Mouse (Mus musculus): Measurements from ENCODE around the gene Olfr414. TPM values are rescaled to one million over a fixed set of nuclear protein-coding genes. Genes with fewer than 3 reads are reported as not detected.

The Olfr414 gene
- not detected in 2 replicates for polyA plus RNA-seq (2016; fragmentation: Nextera tagmentation; extraction: Ambion mirVana)

DNA sequence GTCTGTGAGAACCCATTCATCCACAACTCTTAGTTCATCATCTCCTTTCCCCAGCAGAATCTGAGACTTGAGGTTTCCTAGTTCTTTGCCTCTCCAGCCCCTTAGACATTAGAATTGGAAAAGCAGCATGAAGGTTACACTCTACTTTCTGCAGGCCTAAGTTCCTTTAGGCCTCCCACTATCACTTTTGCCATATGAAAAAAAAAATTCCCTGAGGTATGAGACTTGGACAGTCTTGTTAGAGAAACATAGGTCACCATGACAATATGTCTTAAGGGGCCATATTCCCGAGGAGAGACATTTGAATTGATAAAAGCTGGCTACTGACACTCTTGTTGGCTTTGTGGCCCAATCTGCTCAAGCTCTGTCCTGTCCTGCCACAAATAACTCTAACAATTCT is at the start of gene Olfr414:
TSS of gene Olfr414 (plus strand) at position 301 of the 400 bp plus-strand sequence.
- Histone ChIP-seq H3K9ac (replicated peaks) (no peak within 1 kb of the TSS), H3K4me2 (no peak within 1 kb of the TSS), H3K27ac (no peak within 1 kb of the TSS), H3K9me3 (no peaks in the 10 kb centered on the region), H3K36me3 (no peaks in the 10 kb centered on the region), H3K4me3 (replicated peaks) (no peak within 1 kb of the TSS), H3K27me3 (no peaks in the 10 kb centered on the region), H3K4me1 (replicated peaks) (no peaks in the 10 kb centered on the region)
- no peak for ATAC-seq (ENCODE audit: insufficient number of reproducible peaks, insufficient read depth, low FRiP score, low TSS enrichment, low read depth)
- 65% methylated on average over 1 of the region's 1 CpGs for WGBS

DNA sequence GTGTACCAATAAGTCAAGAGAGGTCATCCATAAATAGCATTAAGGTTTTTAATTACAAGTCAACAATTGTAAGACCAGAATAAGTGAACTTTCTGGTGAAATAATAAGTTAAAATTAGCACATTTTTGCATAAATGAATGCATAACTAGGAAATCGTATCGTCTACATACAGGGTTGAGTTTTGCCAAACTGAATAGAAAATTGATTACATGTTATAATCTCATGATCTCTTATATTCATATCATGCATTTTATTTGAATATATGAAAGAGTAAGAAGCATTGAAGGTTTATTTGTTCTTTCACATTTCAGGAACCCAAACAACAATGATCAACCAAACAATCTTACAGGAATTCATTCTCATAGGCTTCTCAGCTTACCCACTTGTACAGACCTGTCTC is 33.1 kb upstream of the Olfr414 start, which contains the start of gene Olfr248:
TSS of gene Olfr248 (plus strand) at position 301 of the 400 bp plus-strand sequence.
- Histone ChIP-seq H3K9ac (replicated peaks) (no peak within 1 kb of the TSS), H3K36me3 (no peaks in the 10 kb centered on the region), H3K4me2 (no peak within 1 kb of the TSS), H3K4me3 (replicated peaks) (no peak within 1 kb of the TSS), H3K27ac (no peak within 1 kb of the TSS), H3K9me3 (no peaks in the 10 kb centered on the region), H3K4me1 (replicated peaks) (no peaks in the 10 kb centered on the region), H3K27me3 (no peaks in the 10 kb centered on the region)
- 90% methylated on average over 2 of the region's 2 CpGs for WGBS
- no peak for ATAC-seq (ENCODE audit: insufficient number of reproducible peaks, insufficient read depth, low FRiP score, low TSS enrichment, low read depth)

DNA sequence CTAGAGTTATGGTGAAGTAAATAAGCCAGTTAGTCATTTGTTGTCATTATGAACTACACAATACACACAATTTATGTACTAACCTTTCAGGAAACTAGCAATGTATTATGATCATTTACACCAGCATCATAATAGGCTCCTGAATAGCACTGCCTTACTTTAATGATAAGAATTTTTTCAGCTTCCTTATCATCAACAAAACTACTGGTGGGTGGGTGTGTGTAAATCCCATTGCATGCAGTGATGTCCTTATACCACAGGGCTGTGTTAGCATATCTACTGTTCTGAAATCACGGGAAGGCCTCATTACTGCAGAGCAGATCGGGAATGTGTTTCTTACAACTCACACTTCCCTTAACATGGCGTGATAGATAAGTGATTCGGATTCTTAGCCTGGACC is 905 bp upstream of the Olfr414 start:
- H3K9ac ChIP-seq (replicated peaks) = no peak overlapping the region
- no peaks in the 10 kb centered on the region for H3K27me3 ChIP-seq
- H3K27ac ChIP-seq = no peak overlapping the region
- no peaks in the 10 kb centered on the region for H3K9me3 ChIP-seq
- no peak overlapping the region for H3K4me2 ChIP-seq
- no peak for ATAC-seq (ENCODE audit: insufficient number of reproducible peaks, insufficient read depth, low FRiP score, low TSS enrichment, low read depth)
- no peak overlapping the region for H3K4me3 ChIP-seq (replicated peaks)
- no peaks in the 10 kb centered on the region for H3K36me3 ChIP-seq
- 90% methylated on average over 4 of the region's 4 CpGs for WGBS
- H3K4me1 ChIP-seq (replicated peaks) = no peaks in the 10 kb centered on the region

DNA sequence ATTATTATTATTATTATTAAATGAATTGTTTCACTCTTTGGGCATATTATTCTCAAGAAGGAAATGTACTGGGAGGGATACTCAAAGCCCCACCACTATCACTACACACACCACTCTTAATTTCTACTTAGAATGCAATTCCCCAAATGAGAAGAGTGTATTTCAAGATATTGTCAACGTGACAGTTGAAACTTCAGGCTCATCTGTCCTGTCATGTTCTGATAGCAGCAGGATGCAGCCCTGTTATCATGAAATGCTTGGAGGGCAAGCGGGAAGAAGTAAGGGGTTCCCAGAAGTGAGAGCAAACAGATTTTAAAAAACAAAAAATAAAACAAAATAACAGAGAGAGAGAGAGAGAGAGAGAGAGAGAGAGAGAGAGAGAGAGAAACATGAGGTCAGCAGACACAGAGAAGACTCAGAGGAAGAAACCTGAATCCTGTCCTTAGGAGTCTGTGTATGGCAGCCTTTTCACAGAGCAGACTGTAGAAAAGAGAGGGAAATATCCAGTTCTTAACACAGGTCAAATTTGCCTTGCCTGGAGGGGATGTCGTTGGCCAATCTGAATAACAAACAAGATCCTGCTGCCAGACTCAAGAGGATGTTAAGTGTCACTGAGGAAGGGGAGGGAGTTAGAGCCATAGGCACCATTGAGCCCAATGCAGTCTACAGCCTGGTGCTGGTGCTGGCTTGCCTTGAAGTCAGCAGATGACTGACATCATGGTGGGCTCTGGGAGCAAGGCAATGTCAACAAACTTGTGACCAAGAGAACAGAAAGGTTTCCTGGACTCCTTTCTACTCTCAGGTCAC is 2.5 kb downstream of the Olfr414 start:
- ATAC-seq (ENCODE audit: insufficient number of reproducible peaks, insufficient read depth, low FRiP score, low TSS enrichment, low read depth) = no peak
- no peak overlapping the region for H3K27ac ChIP-seq
- no peak overlapping the region for H3K4me3 ChIP-seq (replicated peaks)
- WGBS = 54% methylated on average over 3 of the region's 3 CpGs
- H3K9ac ChIP-seq (replicated peaks) = no peak overlapping the region
- no peaks in the 10 kb centered on the region for H3K36me3 ChIP-seq
- H3K9me3 ChIP-seq = no peaks in the 10 kb centered on the region
- H3K4me2 ChIP-seq = no peak overlapping the region
- H3K27me3 ChIP-seq = no peaks in the 10 kb centered on the region
- no peaks in the 10 kb centered on the region for H3K4me1 ChIP-seq (replicated peaks)

DNA sequence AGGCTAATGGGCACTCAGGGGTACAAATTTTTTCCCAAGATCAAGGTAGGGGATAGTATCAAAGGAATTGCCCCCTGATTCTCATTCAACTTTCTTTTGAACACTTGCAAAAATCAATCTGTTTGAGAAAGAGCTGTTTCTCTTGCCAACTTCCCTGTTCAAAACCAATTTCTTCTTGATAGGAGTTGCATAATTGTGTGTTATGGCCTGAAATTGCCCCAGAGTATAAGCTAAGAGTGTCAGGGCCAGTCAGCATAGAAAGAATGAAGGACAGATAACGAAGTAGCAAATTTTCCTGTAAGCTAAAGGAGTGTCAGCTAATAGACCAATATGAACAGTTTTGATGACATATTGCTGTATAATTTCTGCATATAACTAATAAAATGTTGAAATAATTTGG is 3.5 kb downstream of the Olfr414 start:
- Histone ChIP-seq H3K4me1 (replicated peaks) (no peaks in the 10 kb centered on the region), H3K36me3 (no peaks in the 10 kb centered on the region), H3K9me3 (no peaks in the 10 kb centered on the region), H3K4me2 (no peak overlapping the region), H3K4me3 (replicated peaks) (no peak overlapping the region), H3K9ac (replicated peaks) (no peak overlapping the region), H3K27me3 (no peaks in the 10 kb centered on the region), H3K27ac (no peak overlapping the region)
- WGBS = 90% methylated on average over 1 of the region's 1 CpGs
- ATAC-seq (ENCODE audit: insufficient number of reproducible peaks, insufficient read depth, low FRiP score, low TSS enrichment, low read depth) = no peak

DNA sequence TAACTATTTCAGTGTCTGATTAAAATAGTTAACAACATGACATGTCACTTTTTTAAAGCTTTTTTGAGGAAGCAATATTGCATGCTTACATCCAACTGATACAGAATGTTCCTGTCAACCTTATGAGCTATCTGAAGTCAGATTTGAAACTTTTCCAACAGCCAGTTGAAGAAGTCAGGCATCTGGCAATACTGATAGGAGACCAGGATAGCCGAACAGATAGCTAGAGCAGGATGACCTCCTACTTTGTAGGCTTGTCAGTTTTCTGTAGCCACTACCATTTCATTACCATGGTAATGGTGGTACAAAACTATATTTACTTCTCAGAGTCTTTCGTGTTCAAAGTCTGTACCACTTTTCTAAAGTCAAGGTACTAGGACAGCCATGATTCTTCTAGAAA is 4.5 kb downstream of the Olfr414 start:
- Histone ChIP-seq H3K27me3 (no peaks in the 10 kb centered on the region), H3K4me1 (replicated peaks) (no peaks in the 10 kb centered on the region), H3K9me3 (no peaks in the 10 kb centered on the region), H3K36me3 (no peaks in the 10 kb centered on the region), H3K9ac (replicated peaks) (no peak overlapping the region), H3K4me2 (no peak overlapping the region), H3K27ac (no peak overlapping the region), H3K4me3 (replicated peaks) (no peak overlapping the region)
- WGBS = 89% methylated on average over 2 of the region's 2 CpGs
- no peak for ATAC-seq (ENCODE audit: insufficient number of reproducible peaks, insufficient read depth, low FRiP score, low TSS enrichment, low read depth)

DNA sequence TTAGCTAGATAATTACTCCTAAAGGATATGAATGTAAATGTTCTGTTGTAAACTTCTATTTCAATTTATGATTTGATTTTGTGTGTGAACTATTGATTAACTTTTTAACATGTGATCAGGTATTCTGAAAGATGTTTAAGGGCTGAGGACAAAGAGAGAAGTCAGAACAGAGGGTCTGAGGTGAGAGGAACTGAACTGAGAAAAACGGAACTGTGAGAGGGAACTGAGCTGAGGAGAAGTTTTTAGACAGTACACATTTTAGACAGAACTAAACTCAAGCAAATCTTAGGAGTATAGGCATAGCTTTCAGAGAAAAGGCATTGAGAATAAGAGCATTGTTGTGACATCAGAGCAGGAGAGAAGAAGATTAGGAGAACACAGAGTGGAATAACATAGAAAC is 10.3 kb downstream of the Olfr414 start:
- no peak overlapping the region for H3K9ac ChIP-seq (replicated peaks)
- H3K36me3 ChIP-seq = no peaks in the 10 kb centered on the region
- H3K27ac ChIP-seq = no peak overlapping the region
- H3K4me2 ChIP-seq = no peak overlapping the region
- no peak for ATAC-seq (ENCODE audit: insufficient number of reproducible peaks, insufficient read depth, low FRiP score, low TSS enrichment, low read depth)
- no peaks in the 10 kb centered on the region for H3K27me3 ChIP-seq
- WGBS = 28% methylated on average over 1 of the region's 1 CpGs
- H3K9me3 ChIP-seq = no peaks in the 10 kb centered on the region
- H3K4me3 ChIP-seq (replicated peaks) = no peak overlapping the region
- H3K4me1 ChIP-seq (replicated peaks) = no peaks in the 10 kb centered on the region

DNA sequence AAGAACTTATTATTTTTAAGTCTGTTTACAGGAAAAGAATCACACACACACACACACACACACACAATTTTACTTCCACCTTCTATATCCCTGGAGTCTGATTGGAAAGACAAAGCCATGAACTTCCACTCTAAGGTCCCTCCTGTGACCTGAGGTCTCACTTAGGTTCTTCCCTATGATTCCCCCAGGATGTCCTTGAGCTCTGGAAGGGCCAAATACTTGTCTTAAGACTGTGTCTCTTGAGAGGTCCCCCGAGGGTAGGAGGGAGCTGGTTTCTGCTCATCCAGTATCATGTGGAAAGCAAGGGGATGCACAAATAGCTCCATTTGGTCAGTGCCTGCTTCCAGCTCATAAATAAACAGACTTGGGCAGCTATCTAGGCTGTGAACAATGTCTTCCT is 17.9 kb downstream of the Olfr414 start, which contains the start of gene Olfr220:
TSS of gene Olfr220 (plus strand) at position 301 of the 400 bp plus-strand sequence.
- Histone ChIP-seq H3K27me3 (no peaks in the 10 kb centered on the region), H3K36me3 (no peaks in the 10 kb centered on the region), H3K4me1 (replicated peaks) (no peaks in the 10 kb centered on the region), H3K27ac (no peak within 1 kb of the TSS), H3K4me3 (replicated peaks) (no peak within 1 kb of the TSS), H3K9me3 (no peaks in the 10 kb centered on the region), H3K9ac (replicated peaks) (no peak within 1 kb of the TSS), H3K4me2 (no peak within 1 kb of the TSS)
- no peak for ATAC-seq (ENCODE audit: insufficient number of reproducible peaks, insufficient read depth, low FRiP score, low TSS enrichment, low read depth)
- WGBS = 59% methylated on average over 1 of the region's 1 CpGs

DNA sequence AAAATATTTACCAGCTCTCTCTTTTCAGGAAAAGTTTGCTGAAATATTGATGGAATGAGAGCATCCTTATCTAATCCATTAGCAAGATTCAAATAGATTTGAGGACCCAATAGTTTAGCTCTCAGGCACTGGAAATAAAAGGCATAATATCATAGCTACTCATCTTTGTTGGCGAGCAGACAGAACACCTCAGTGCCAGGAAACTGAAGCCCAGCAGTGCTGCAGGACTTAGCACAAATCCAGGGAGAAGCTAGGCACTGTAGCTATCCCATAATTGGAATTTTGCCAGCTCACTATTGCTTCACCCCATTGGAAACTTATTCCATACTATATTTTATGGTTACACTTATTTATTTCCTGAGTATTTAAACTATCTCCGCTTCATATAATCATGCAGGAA is 31.2 kb downstream of the Olfr414 start:
- Histone ChIP-seq H3K27me3 (no peaks in the 10 kb centered on the region), H3K36me3 (no peaks in the 10 kb centered on the region), H3K9me3 (no peaks in the 10 kb centered on the region), H3K4me2 (no peak overlapping the region), H3K27ac (no peak overlapping the region), H3K4me1 (replicated peaks) (no peaks in the 10 kb centered on the region), H3K4me3 (replicated peaks) (no peak overlapping the region), H3K9ac (replicated peaks) (no peak overlapping the region)
- 87% methylated on average over 2 of the region's 2 CpGs for WGBS
- no peak for ATAC-seq (ENCODE audit: insufficient number of reproducible peaks, insufficient read depth, low FRiP score, low TSS enrichment, low read depth)

DNA sequence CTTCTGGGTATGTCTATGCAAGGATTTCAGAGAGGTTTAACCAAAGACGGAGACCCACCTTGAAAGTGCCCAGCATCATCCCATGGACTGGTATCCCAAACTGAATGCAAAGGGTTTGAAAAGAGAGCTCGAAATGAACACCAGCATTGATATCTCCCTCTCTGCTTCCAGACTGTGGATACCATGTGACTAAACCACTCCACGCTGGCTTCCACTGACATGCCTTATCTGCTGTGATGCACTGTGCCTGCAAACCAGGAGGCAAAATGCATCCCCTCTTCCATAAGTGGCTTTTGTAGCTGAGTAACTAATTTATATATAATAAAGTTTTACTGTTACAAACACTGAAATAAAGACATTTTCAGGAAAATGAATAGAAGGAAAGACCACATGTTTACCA is 41.5 kb downstream of the Olfr414 start:
- H3K27ac ChIP-seq = no peak overlapping the region
- no peak for ATAC-seq (ENCODE audit: insufficient number of reproducible peaks, insufficient read depth, low FRiP score, low TSS enrichment, low read depth)
- H3K36me3 ChIP-seq = no peaks in the 10 kb centered on the region
- H3K4me3 ChIP-seq (replicated peaks) = no peak overlapping the region
- H3K9ac ChIP-seq (replicated peaks) = no peak overlapping the region
- no peaks in the 10 kb centered on the region for H3K4me1 ChIP-seq (replicated peaks)
- H3K4me2 ChIP-seq = no peak overlapping the region
- H3K9me3 ChIP-seq = no peaks in the 10 kb centered on the region
- WGBS = 86% methylated on average over 3 of the region's 3 CpGs
- no peaks in the 10 kb centered on the region for H3K27me3 ChIP-seq

DNA sequence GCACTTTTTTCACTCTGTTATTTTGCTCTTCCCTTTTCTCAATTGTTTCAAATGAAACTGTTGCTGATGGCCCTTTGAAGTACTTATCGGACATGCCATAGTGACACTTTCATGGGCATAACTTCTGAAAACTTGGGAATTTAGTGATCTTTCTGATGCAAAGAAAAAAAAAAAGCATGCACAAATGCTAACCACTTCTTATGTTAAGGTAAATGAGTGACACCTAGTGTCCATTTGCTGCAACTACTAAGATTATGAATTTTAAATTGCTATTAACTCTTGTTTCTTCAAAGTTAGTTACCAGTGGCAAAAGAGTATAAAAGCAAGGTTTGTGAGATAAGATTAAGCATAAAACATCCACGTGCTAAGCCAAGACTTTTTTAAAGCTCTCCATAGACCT is 42.4 kb downstream of the Olfr414 start:
- Histone ChIP-seq H3K27me3 (no peaks in the 10 kb centered on the region), H3K4me1 (replicated peaks) (no peaks in the 10 kb centered on the region), H3K4me2 (no peak overlapping the region), H3K4me3 (replicated peaks) (no peak overlapping the region), H3K9me3 (no peaks in the 10 kb centered on the region), H3K36me3 (no peaks in the 10 kb centered on the region), H3K27ac (no peak overlapping the region), H3K9ac (replicated peaks) (no peak overlapping the region)
- no peak for ATAC-seq (ENCODE audit: insufficient number of reproducible peaks, insufficient read depth, low FRiP score, low TSS enrichment, low read depth)
- WGBS = 33% methylated on average over 2 of the region's 2 CpGs

DNA sequence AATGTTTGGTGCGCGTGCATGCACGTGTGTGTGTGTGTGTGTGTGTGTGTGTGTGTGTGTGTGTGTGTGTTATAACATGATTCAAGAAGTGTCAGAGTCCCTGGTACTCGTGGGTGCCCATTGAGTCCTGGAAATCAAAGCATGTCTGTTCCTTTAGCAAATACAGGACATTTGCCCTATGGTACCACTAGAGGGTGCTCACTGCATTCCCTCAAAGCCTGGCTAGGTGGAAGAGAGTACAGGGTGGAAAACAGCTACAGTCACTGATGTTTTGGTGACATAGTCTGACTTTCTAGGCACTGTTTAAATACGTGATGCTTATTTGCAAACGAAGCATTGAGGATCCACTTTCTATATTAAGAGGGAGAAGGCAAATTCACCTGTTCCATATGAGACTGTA is 45.9 kb downstream of the Olfr414 start:
- no peaks in the 10 kb centered on the region for H3K36me3 ChIP-seq
- no peak overlapping the region for H3K27ac ChIP-seq
- no peak for ATAC-seq (ENCODE audit: insufficient number of reproducible peaks, insufficient read depth, low FRiP score, low TSS enrichment, low read depth)
- no peaks in the 10 kb centered on the region for H3K4me1 ChIP-seq (replicated peaks)
- no peak overlapping the region for H3K9ac ChIP-seq (replicated peaks)
- H3K27me3 ChIP-seq = no peaks in the 10 kb centered on the region
- no peak overlapping the region for H3K4me3 ChIP-seq (replicated peaks)
- no peaks in the 10 kb centered on the region for H3K9me3 ChIP-seq
- WGBS = 11% methylated on average over 6 of the region's 6 CpGs
- no peak overlapping the region for H3K4me2 ChIP-seq
